Mouse (Mus musculus) cortical plate, adult 2 months (tissue): ENCODE measurements around the gene Dock7.

Source experiments
- CTCF ChIP-seq: fragments of 200-500 bp; IDR thresholded peaks from 2 replicates; pipeline ENCODE4 v1.5.1; 2011; ENCODE audit warnings: mild to moderate bottlenecking, control low read depth, low read length; ENCODE audit not compliant: insufficient read depth; ENCODE audit errors: extremely low read depth
- POLR2A ChIP-seq: fragments of 200-500 bp; IDR thresholded peaks from 2 replicates; pipeline ENCODE4 v1.6.1; 2011; ENCODE audit warnings: mild to moderate bottlenecking, low read length, control low read depth; ENCODE audit not compliant: insufficient read depth; ENCODE audit errors: extremely low read depth

GRCm38 (mm10) chr4:99137986-99138641 is 17.4 kb upstream of the Dock7 start:
- TF ChIP-seq CTCF: no peak
- no peak for TF ChIP-seq POLR2A
